Mouse (Mus musculus) forebrain, embryonic 12.5 days (tissue): ENCODE results near the gene Cfap73. TPM values are rescaled to one million over a fixed set of nuclear protein-coding genes. Genes with fewer than 3 reads are reported as not detected.

ENCODE experiments used
- ATAC-seq: fragments of 200-750 bp; cut with Nextera tagmentation; 2 replicates; pipeline ENCODE4 v1.8.0; 2017; ENCODE audit warnings: moderate TSS enrichment; ENCODE audit not compliant: low FRiP score
- H3K27ac ChIP-seq: fragments of 300-500 bp; sonication (generic); 2 replicates; pipeline ENCODE4 v1.5.1; 2016; ENCODE audit warnings: mild to moderate bottlenecking
- H3K27me3 ChIP-seq: fragments of 300-500 bp; sonication (generic); 2 replicates; pipeline ENCODE4 v1.6.1; 2016; ENCODE audit warnings: mild to moderate bottlenecking
- H3K36me3 ChIP-seq: fragments of 300-500 bp; sonication (generic); replicated peaks from 2 replicates; pipeline ENCODE4 v1.6.1; 2016; ENCODE audit warnings: mild to moderate bottlenecking
- H3K4me1 ChIP-seq: fragments of 300-500 bp; sonication (generic); 2 replicates; pipeline ENCODE4 v1.6.1; 2016
- H3K4me2 ChIP-seq: fragments of 300-500 bp; sonication (generic); 2 replicates; pipeline ENCODE4 v1.6.1; 2016; ENCODE audit warnings: mild to moderate bottlenecking, moderate library complexity
- H3K4me3 ChIP-seq: fragments of 300-500 bp; sonication (generic); replicated peaks from 2 replicates; pipeline ENCODE4 v1.5.1; 2016; ENCODE audit warnings: mild to moderate bottlenecking
- H3K9ac ChIP-seq: fragments of 300-500 bp; sonication (generic); 2 replicates; pipeline ENCODE4 v1.6.1; 2016; ENCODE audit warnings: mild to moderate bottlenecking
- H3K9me3 ChIP-seq: fragments of 300-500 bp; sonication (generic); 2 replicates; pipeline ENCODE4 v1.6.1; 2016
- WGBS: fragments of 180-500 bp; shearing (Covaris S2); methylation state at CpG from one replicate; pipeline ENCODE4 v1.1.7; 2016; 5-methylcytosine and 5-hydroxymethylcytosine counted together
- polyA plus RNA-seq: library from polyadenylated mRNA; unstranded; fragments of >200 nt; fragmentation: Nextera tagmentation; extraction: Ambion mirVana; gene quantifications from 2 replicates; pipeline ENCODE4 v1.2.1, GENCODE M21; 2016

Gene Cfap73
- polyA plus RNA-seq, 1 experiment from 2014 or later, result 0.28 TPM

DNA sequence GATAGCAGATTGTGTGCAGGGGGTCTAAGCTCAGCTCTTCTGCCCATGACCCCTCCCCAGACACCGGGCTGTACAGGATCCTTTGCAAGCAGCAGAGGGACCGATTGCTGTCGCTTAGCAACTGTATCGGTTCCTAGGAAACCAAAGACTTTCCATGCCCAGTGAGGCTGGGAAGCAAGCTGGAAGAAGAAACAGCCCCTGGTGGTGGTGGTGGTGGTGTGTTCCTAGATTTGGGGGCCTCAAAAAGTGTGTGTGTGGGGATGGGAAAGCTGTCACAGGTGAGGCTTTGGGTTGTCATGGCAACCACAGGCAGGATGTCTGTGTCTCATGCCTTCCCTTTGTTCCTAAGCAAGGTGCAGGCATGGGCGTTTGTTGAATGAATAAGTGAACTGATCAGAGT lies 26.8 kb upstream of the Cfap73 start:
- Histone ChIP-seq H3K4me1 (no peaks in the 10 kb centered on the region), H3K27ac (no peak overlapping the region), H3K4me2 (no peak overlapping the region), H3K9ac (no peak overlapping the region), H3K27me3 (no peaks in the 10 kb centered on the region; the same call in 1 of the 2 replicates), H3K4me3 (no peak overlapping the region), H3K36me3 (no peaks in the 10 kb centered on the region), H3K9me3 (no peaks in the 10 kb centered on the region)
- WGBS, result 56% methylated on average over 5 of the region's 5 CpGs
- ATAC-seq, result no peak

DNA sequence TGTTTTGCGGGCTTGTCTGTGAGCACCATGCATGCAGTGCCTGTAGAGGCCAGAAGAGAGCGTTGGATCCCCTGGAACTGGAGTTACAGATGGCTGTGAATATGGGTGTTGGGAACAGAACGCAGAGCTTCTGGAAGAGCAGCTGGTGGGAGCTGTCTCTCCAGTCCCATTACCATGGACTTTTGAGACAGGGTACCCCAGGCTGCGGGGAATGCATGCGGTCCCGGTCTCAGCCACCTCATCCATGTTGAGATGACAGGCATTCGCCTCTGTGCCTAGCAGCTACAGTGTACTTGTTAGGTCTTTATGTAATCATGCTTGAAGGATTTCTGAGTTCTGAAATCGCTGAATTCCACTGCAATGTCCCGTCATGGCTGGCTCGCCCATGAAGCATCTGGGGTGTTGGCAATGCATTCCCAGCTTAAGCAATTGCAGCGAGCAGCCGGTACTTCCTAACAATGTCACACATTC lies 22.3 kb upstream of the Cfap73 start:
- H3K27me3 ChIP-seq, result peaks cover 18% of the 10 kb centered on the region
- WGBS, result 86% methylated on average over 12 of the region's 12 CpGs

DNA sequence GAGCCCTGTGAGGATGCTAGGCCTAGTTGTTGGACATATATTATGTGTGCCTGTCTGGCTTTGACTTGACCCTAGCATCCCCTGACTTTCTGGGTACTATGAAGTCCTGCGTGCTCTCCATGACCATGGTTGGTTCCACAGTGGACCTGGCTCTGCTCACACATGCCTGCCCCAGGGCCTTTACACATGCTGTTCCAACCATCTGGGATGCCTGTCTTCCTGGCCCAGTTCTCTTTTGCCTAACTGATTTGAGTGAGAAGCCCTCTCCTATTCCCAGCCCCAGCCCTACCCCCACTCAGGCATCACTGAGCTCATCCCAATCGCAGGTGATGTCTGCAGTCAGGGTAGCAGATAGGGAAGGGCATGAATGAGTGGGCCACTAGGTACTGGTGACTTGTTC lies 19.8 kb upstream of the Cfap73 start:
- Histone ChIP-seq H3K4me1 (peaks cover 7% of the 10 kb centered on the region), H3K27me3 (peaks cover 42% of the 10 kb centered on the region), H3K27ac (no peak overlapping the region), H3K9me3 (no peaks in the 10 kb centered on the region), H3K4me3 (no peak overlapping the region), H3K9ac (no peak overlapping the region), H3K36me3 (no peaks in the 10 kb centered on the region), H3K4me2 (no peak overlapping the region)
- ATAC-seq, result no peak
- 94% methylated on average over 2 of the region's 2 CpGs for WGBS

More for the DNA sequence above, 22.3 kb upstream of the Cfap73 start:
- no peak overlapping the region for H3K27ac ChIP-seq
- no peak overlapping the region for H3K9ac ChIP-seq
- no peaks in the 10 kb centered on the region for H3K4me1 ChIP-seq
- H3K4me2 ChIP-seq, result no peak overlapping the region
- no peaks in the 10 kb centered on the region for H3K36me3 ChIP-seq
- ATAC-seq, result no peak
- no peaks in the 10 kb centered on the region for H3K9me3 ChIP-seq
- no peak overlapping the region for H3K4me3 ChIP-seq

DNA sequence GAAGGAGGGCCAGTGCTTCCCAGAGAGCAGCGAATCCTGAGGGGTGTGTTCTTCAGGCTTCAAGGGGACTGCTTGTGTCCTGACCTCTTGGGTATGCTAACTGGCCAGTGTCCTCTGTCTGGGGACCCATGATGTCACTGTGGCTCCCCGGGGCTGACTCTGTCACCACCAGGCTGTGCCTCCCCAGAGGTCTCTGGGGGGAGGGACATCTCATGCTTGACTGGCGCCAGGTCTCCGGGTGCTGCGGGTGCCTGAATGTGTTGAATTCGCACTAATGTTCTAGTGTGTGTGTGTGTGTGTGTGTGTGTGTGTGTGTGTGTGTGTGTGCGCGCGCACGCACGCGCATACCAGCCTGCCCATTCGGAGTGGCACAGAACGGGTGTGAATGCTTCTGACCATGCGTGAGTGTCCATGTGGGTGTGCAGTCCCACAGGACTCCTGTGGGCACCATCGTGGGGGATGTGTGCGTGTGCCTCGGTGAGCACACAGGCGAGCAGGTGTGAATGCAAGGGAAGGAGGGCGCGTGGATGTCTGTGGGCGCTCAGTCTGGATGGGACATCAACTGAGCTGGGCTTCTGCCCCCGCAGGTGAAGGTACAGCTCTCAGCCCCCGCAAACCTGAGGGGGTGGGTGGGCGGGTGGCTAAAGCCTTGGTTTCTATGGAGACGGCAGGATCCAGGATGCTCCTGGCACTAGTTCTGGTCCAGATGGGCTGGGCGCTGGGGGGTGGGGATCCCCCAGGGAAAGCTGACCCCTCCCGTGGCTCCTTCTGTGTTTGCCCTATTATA lies 19.1 kb upstream of the Cfap73 start:
- H3K4me2 ChIP-seq, result no peak overlapping the region
- no peaks in the 10 kb centered on the region for H3K36me3 ChIP-seq
- 85% methylated on average over 27 of the region's 28 CpGs for WGBS
- no peak for ATAC-seq
- H3K27ac ChIP-seq, result no peak overlapping the region
- H3K27me3 ChIP-seq, result peaks cover 50% of the 10 kb centered on the region
- no peak overlapping the region for H3K9ac ChIP-seq
- H3K4me3 ChIP-seq, result no peak overlapping the region
- no peaks in the 10 kb centered on the region for H3K9me3 ChIP-seq
- peaks cover 14% of the 10 kb centered on the region for H3K4me1 ChIP-seq

DNA sequence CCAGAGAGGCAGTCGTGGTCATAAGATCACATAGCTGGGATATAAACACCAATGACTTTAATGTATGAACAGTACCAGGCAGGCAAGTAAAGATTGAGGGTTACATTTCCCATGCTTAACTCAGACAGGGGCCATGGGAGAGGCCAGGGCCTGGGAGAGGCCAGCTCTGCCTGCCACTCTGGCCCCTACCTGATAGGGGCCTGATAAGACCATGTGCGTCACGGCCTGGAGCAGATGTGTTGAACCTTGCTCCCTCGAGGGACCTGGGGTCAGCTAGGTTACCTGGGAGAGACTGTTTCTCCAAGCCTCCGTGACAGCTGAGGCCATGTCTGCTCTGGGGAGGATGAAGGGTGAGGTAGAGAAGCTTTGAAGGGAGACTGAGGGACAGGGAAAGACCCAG lies 17.2 kb upstream of the Cfap73 start:
- H3K27me3 ChIP-seq, result peaks cover 69% of the 10 kb centered on the region
- peaks cover 14% of the 10 kb centered on the region for H3K4me1 ChIP-seq
- H3K9me3 ChIP-seq, result no peaks in the 10 kb centered on the region
- no peak overlapping the region for H3K4me2 ChIP-seq
- 82% methylated on average over 5 of the region's 5 CpGs for WGBS
- H3K27ac ChIP-seq, result no peak overlapping the region
- no peaks in the 10 kb centered on the region for H3K36me3 ChIP-seq
- H3K4me3 ChIP-seq, result no peak overlapping the region
- ATAC-seq, result no peak
- H3K9ac ChIP-seq, result no peak overlapping the region

DNA sequence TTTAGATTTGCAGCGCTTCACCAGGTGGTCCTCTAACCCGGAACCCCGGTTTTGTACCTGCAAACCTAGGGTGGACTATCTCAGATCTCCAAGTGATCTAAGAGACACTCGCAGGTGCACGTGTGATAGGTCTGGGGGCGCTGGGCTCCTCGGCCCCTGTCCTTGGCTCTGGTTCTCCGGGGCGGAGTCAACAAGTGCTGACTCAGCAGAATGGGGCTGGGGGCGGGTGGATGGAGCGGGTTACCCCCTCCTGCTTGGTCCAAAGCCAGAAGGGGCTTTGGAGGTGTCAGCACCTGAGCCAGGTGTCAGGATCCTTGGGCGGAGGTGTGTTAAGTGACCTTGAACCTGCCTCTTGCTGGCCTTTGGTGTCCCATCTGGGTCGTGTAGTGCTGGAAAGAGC lies 15.9 kb upstream of the Cfap73 start:
- peaks cover 74% of the 10 kb centered on the region for H3K27me3 ChIP-seq

DNA sequence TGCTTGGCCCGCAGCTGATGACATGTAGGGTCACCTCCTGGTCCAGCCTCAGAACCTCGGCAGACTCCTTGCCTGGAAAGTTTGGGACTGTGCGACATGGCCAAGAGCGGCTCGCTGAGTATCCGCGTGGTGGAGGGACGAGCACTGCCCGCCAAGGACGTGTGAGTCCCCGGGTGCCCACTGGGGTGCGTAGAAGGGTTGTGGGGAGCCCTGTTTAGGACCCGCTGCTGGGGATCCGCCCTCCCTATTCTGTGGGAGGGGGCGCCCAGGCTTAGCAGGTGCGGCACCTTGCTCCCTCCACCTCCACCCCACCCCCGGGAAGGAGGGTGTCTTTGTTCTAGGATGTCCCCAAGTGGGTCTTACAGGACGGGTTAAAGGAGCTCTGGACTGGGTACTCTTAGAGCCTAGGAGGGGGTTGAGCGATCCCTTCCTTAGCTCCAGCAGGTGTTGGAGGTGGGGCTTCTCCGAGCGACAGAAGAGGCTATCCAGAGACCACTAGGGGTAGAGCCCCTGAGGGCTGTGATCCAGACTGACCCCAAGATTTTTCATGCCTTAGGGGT lies 15.4 kb upstream of the Cfap73 start:
- Histone ChIP-seq H3K36me3 (no peaks in the 10 kb centered on the region), H3K27me3 (peaks cover 74% of the 10 kb centered on the region), H3K4me3 (peak overlapping the region; percentile 22), H3K4me1 (peaks cover 14% of the 10 kb centered on the region), H3K9ac (no peak overlapping the region), H3K27ac (no peak overlapping the region), H3K4me2 (peak overlapping the region; percentile 48), H3K9me3 (no peaks in the 10 kb centered on the region)
- whole genome bisulfite sequencing, result 4% methylated on average over 21 of the region's 21 CpGs
- ATAC-seq, result no peak

More for the DNA sequence above, 15.9 kb upstream of the Cfap73 start:
- H3K4me2 ChIP-seq, result no peak overlapping the region
- no peak overlapping the region for H3K27ac ChIP-seq
- no peaks in the 10 kb centered on the region for H3K36me3 ChIP-seq
- H3K9me3 ChIP-seq, result no peaks in the 10 kb centered on the region
- H3K4me1 ChIP-seq, result peaks cover 14% of the 10 kb centered on the region
- 22% methylated on average over 13 of the region's 13 CpGs for WGBS
- no peak overlapping the region for H3K9ac ChIP-seq
- no peak for ATAC-seq
- H3K4me3 ChIP-seq, result no peak overlapping the region

DNA sequence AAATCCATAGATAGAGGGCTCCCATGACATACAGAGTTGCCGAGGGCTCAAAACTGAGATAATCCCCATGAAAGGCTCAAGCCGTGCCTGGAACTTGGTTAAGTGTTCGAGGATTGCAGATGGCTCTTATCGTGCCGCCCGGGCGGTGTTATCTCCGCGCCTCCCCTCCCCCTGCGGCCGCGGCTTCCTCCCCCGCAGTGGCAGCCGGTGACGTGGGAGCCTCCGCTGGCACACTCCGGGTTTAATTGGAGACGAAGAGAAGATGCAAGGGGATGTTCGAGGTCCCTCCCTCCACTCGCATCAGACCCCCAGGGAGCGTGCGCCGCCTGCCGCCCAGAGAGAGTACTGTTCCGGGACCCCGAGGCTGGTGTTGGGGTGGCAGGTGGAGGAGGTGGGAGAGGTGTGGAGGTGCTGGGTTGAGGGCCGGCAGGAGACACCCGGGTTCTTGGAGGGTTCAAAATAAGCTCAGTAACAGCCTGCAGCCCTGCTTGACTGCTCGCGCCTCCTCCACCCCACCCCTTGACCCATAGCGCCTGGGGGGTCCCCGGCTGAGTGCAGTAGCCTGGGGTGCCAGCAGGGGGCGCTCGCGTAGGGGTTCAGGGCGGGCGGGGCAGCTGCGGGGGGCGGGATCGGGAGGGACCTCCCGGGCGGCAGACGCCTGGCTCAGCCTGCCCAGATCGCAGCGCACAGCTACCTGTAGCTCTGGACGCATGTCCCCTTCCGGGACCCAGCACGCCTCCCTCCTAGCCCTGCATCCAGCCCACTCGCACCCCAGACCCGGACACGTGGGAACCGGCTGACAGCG lies 14.7 kb upstream of the Cfap73 start, which contains the start of gene Rasal1:
Rasal1 (plus strand) TSS at position 244 of the 805 bp plus-strand sequence.
- Histone ChIP-seq H3K9me3 (no peaks in the 10 kb centered on the region), H3K4me3 (peak within 1 kb of the TSS; percentile 22), H3K4me1 (peaks cover 14% of the 10 kb centered on the region), H3K4me2 (peak within 1 kb of the TSS; percentile 48), H3K27me3 (peaks cover 74% of the 10 kb centered on the region), H3K27ac (no peak within 1 kb of the TSS), H3K9ac (no peak within 1 kb of the TSS; the same call in 1 of the 2 replicates), H3K36me3 (no peaks in the 10 kb centered on the region)
- WGBS, result 2% methylated on average over 38 of the region's 53 CpGs
- ATAC-seq, result 0 out of 2 replicates have a peak, but pooled peaks have one; percentile 36

DNA sequence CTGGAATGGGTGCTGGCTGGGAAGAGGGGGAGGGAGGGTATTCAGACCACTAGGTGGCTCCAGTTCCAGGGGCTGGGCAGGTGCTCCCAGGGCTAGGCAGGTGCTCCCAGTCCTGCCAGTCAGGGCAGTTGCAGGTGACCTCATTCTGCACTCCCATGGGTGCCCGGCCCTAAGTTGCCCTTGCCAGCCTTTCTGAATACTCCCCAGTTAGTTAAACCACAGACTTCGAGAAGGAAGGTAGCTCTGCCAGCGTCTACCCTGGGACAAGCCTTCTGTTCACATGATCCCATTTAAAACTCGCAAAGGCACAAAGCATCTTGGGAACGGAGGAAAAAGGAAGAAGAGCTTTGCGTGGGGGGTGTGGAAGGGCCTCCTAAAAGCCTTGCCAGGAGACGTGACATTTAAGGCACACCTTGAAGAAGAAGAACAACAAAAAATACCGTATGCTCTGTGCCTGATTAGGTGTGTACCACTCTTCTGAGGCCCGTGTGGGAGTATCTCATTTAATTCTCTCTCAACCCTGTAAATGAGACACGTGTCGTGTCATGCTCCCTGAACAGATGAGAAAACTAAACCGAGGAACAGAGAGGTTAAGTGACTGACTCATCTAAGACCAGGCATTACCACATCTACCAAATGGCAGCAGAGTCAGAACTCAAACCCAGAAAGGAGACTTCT lies 13.9 kb upstream of the Cfap73 start:
- no peak overlapping the region for H3K9ac ChIP-seq
- 0 out of 2 replicates have a peak overlapping the region, but pooled peaks have one; percentile 48 for H3K4me2 ChIP-seq
- H3K27ac ChIP-seq, result no peak overlapping the region
- H3K4me3 ChIP-seq, result no peak overlapping the region
- 40% methylated on average over 12 of the region's 12 CpGs for WGBS
- peaks cover 70% of the 10 kb centered on the region for H3K27me3 ChIP-seq
- ATAC-seq, result no peak
- peaks cover 14% of the 10 kb centered on the region for H3K4me1 ChIP-seq
- H3K9me3 ChIP-seq, result no peaks in the 10 kb centered on the region
- H3K36me3 ChIP-seq, result no peaks in the 10 kb centered on the region

DNA sequence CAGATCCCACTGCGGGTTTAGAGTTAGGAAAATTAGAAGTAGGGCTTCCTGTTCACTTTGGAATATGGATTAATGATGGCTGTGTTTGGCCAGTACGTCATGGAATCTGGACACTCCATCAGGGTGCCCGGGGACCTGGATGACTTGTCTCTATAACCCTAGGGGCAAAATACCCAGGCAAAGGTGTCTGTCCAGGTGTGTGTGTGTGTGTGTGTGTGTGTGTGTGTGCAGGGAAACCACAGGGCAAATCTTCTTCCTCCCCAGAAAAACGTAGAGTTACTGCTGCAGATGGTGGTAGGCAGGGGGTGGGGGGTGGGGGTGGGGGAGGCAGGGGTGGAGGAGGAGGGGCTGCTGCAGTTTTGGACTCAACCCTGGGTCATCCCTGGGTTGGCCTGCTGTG lies 13.3 kb upstream of the Cfap73 start:
- Histone ChIP-seq H3K9ac (no peak overlapping the region), H3K4me1 (peaks cover 14% of the 10 kb centered on the region), H3K27ac (no peak overlapping the region), H3K4me3 (no peak overlapping the region), H3K9me3 (no peaks in the 10 kb centered on the region), H3K36me3 (no peaks in the 10 kb centered on the region), H3K27me3 (peaks cover 64% of the 10 kb centered on the region), H3K4me2 (no peak overlapping the region)
- WGBS, result 76% methylated on average over 4 of the region's 4 CpGs
- no peak for ATAC-seq

DNA sequence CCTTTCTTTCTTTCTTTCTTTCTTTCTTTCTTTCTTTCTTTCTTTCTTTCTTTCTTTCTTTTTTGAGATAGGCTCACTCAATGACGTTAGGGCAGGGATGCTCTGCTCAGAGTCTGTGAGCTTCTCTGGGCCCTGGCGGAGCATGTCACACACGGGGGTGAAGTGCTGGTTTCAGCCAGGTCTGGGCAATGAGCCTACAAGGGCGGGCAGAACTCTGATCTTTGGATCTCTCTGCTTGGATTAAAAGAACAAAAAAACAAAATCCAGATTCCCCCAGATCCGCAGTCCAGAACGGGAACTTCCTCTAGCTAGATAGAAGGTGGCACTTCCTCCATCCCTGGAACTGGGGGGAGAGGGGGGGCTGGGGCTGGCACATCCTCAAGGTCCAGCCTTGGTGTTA lies 11.8 kb upstream of the Cfap73 start:
- Histone ChIP-seq H3K4me1 (peaks cover 14% of the 10 kb centered on the region), H3K9me3 (no peaks in the 10 kb centered on the region), H3K9ac (no peak overlapping the region), H3K27me3 (peaks cover 51% of the 10 kb centered on the region), H3K36me3 (no peaks in the 10 kb centered on the region), H3K4me3 (no peak overlapping the region), H3K27ac (no peak overlapping the region), H3K4me2 (no peak overlapping the region)
- WGBS, result 61% methylated on average over 6 of the region's 6 CpGs
- no peak for ATAC-seq

DNA sequence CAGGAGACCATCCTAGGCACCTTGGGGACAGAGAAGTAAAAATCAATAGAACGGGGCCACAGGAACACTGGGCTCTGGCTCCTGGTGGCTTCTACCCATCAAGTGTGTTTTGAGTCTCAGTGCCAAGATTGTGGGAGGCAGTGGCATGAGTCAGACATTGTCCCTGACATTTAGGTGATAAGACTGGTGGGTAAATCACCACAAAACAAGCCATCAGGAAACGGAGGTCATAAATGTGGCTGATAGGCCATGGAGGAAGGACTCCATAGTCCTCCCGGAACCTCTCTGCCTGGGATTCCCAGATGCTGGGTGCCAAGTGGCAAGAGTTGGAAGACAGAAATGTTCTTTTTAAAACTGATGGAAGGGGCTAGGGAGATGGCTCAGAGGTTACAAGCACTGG lies 10.2 kb upstream of the Cfap73 start:
- Histone ChIP-seq H3K4me3 (no peak overlapping the region), H3K27ac (no peak overlapping the region), H3K4me1 (peaks cover 11% of the 10 kb centered on the region), H3K9ac (no peak overlapping the region), H3K36me3 (no peaks in the 10 kb centered on the region), H3K27me3 (peaks cover 35% of the 10 kb centered on the region), H3K9me3 (no peaks in the 10 kb centered on the region), H3K4me2 (no peak overlapping the region)
- no peak for ATAC-seq
- WGBS, result 94% methylated on average over 3 of the region's 3 CpGs
